Mouse (Mus musculus) left cerebral cortex, adult 9 months (tissue): ENCODE data around the gene Phf24.

Experiments used
- DNase-seq, 2 experiments: peaks; one replicate each; pipeline ENCODE4 v3.0.0; 2022; ENCODE audit warnings: low spot score in 2 of 2

Phf24 gene

DNA sequence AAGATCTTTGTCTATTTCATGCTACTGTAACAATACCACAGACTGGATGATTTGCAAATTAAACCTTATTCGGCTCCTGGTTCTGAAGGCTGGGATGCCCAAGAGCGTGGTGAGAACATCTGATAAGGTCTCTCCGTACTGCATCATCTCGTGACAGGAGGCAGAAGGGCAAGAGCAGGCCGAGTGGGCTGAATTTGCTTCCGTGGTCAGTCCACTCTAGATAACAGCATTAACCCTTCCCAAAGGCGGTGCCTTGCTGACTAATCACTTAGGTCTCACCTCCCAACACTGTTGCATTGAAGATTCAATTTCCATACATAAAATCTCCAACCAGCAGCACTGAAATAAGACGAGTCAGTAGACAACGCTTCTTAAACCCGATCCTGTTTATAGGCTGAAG is 3.1 kb upstream of the Phf24 start:
- DNase-seq: no peak

DNA sequence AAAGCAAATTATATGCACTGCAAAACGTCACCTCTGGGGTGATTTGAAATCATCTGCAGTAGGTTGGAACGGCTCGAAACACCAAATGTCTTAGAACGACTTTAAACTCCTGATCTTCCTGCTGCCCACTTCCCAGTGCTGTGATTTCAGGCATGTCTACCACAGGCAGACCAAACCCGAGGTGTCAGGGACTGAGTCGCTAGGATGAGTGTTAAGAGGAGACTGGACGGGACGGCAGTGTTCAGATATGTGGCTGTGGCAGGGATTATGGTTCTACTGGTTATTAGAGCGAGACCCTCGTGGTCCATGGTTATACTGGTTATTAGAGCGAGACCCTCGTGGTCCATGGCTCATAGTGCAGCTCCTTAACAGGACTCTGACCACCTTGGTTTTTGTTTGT is 1.1 kb upstream of the Phf24 start:
- no peak for DNase-seq

DNA sequence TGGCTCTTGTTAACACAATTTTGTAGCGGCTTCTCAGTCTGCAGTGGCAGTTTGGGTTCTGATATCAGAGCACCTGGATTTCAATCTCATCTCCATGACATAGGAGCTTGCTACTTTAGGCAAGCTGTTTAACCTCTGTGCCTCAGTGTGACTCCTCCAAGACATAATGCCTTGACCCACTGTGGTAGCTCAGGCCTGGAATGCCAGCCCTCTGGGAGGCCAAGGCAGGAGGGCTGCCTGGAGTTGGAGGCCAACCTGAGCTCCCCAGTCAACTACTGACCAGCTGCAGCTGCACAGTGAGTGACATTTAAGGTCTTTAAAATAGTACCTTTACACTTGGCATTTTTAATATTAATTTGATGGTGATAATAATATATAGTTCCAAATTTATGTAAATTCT is 494 bp upstream of the Phf24 start:
- DNase-seq: no peak

DNA sequence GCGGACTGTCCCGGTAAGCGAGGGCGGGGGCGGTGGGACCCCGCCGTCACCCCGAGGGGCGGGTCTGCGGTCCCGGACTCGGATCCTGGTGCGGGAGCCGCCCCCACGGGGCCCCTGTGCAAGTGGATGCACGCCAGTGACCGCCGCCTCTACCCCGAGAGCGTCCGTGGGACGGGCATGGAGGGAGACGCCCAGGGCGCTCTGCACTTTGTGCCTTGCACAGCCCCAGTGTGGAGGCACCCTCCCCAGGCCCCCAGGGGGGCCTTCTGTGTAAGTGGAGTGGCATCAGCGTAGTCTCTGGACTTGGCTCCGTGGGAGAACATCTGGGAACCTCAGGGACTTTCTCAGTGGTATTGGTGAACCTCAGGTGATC is 928 bp downstream of the Phf24 start:
- no peak for DNase-seq

DNA sequence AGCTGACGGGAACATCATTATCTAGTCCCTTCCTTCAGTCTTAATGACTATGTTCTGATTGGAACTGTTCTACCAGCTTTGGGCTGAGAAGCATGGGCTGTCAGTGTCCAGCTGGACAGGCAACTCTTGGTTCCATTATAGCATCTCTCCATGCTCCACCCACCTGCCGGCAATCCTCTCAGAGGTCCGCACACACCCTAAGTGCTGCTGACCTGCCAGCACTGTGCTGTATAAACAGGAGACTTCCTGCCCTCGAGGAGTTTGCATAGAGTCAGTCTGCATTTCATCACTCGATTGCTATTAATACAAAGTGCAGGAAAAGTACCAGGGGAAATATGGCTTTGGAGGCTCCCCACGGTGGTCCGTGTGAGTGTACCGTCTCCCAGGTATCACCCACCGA is 4.3 kb downstream of the Phf24 start:
- no peak for DNase-seq

GRCm38 (mm10) chr4:42921536-42921935 is 5.1 kb downstream of the Phf24 start:
- DNase-seq: peak in 1 of 2 experiments; percentile 65

DNA sequence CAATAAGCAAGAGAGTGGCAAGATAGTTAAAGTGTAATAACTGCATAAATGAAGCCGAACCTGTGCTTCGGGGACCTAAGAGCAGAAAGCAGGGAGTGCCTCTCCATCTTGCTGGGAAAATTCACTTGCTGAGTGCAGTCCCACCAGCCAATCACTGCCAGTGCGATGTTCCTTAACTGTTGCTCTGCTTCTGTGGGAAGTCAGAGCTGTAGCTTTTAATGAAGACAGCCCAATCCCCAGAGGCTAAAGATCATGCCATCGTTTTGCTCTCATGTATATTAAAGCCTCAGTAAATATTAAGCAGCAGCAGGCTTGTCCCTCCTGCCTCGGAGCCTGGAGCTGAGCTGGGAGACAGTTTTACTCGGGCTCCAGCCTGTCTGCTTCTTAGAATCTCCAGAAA is 5.6 kb downstream of the Phf24 start:
- DNase-seq: no peak

DNA sequence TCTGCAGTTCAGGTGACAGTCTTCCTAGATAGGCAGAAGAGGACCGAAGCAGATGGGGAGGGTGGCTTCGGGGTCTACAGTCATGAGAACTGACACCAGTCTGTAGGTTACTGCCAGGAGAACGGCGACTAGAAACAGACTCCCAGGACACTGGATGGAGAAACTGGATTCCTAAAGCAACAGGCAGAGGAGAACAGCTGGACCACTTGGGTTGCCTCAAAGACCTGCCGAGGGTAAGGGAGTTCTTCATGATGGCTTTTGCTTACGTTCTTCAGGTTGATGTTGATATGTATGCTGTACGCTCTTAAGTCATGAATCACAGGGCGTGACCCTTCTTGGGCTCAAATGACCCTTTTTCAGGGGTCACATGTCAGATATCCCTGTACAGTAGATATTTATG is 6.0 kb downstream of the Phf24 start:
- no peak for DNase-seq

DNA sequence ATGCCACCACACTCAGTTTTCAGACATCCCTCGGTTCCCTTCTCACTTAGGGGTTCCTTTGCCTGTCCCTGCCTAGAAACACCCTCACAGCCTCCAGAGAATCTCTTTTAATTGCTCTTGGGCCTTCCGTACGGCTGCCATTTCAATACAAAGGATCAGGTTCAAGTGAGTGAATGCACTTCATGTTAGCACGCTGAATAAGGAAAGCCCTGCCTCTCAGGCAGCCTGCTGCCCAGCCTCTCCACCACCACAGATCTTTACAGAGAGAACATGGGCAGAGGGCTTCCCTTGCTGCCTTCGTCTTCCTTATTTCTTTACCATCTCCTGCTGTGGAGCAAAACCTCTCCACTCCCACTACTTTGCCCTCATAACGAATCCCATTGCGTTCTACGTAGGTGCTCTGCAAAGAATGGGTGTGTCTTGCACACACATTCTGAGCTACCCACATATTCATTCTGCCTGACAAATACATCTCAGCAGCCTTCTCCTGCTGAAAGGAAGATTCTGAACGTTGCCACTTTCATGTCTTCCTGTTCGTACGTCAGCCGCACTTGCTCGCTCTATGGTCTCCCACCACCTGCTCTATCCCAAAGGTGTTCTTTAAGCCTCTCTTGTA is 7.7 kb downstream of the Phf24 start:
- peak in 1 of 2 experiments; percentile 49 for DNase-seq

DNA sequence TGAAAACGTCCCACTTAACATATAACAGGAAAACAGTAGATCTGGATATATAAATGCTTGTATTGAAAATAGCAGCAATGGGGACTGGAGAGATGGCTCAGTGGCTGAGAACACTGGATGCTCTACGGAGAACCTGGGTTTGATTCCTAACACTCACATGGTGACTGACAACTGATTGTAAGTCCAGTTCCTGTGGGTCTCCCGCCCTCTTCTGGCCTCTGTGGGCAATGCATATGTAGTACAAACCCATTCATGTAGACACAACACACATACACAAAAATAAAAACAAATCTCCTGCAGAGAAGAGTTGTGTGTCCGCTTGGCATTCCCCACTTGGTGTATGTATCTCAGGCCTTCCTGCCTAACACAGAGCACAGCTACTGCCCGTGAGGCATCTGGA is 11.7 kb downstream of the Phf24 start:
- DNase-seq: peak in 1 of 2 experiments; percentile 1

DNA sequence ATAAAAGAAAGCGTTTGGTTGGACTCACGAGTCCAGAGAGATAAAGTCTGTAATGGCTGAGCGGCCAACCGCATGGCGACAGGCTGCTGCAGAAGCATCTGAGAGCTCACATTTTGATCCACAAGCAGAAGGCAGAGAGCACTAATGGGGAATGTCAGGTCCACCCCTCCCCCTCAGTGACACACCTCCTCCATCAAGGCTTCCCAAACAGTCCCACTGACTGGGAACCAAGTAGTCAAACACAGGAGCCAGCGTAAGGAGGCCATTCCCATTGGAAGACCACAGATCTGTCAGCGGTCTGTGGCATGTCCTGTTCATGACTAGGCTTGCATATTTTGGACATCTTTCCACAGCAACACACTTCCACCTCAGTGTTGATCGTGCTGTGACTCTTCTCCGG is 12.5 kb downstream of the Phf24 start:
- DNase-seq: peak in 1 of 2 experiments; percentile 1

GRCm38 (mm10) chr4:42932229-42932969 is 15.9 kb downstream of the Phf24 start:
- peak in 1 of 2 experiments; percentile 1 for DNase-seq

DNA sequence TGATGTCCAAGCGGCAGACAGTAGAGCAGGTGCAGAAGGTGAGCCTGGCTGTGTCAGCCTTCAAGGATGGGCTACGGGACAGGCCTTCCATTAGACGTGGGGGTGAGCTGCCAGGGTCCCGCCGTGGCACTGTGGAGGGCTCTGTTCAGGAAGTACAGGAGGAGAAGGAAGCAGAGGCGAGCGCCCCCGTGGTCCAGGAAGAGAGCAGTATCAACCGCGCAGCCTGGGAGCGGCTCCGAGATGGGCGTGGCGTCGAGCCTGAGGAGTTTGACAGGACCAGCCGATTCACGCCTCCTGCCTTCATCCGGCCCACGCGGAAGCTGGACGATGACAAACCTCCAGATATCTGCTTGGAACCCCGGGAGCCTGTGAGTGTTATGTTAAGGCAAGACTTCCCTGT is 17.2 kb downstream of the Phf24 start:
- peak in 1 of 2 experiments; percentile 71 for DNase-seq

DNA sequence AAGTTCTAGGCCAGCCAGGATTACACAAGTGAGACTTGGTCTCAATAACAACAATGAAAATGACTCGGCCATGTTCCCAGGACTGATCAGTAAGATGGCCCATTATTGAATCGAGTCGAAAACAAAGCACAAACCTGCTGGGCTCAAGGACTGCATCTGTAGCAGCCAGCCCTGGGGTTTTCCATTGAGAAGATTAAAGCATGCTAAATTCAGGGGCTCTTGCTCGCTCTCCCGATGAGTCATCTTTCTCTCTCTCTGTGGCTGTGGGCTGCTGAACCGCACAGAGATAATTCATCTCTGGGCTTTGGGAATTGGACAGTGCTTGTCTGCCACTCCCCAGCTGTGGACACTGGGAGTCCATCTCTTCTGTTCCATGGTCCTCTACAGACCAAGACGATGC is 24.9 kb downstream of the Phf24 start:
- peak in 1 of 2 experiments; percentile 46 for DNase-seq

GRCm38 (mm10) chr4:42943341-42943740 is 26.9 kb downstream of the Phf24 start:
- peak in 1 of 2 experiments; percentile 27 for DNase-seq

- DNase-seq: peak in 1 of 2 experiments; percentile 52
Measured at GRCm38 (mm10) chr4:42944185-42944584, 27.7 kb downstream of the Phf24 start.

DNA sequence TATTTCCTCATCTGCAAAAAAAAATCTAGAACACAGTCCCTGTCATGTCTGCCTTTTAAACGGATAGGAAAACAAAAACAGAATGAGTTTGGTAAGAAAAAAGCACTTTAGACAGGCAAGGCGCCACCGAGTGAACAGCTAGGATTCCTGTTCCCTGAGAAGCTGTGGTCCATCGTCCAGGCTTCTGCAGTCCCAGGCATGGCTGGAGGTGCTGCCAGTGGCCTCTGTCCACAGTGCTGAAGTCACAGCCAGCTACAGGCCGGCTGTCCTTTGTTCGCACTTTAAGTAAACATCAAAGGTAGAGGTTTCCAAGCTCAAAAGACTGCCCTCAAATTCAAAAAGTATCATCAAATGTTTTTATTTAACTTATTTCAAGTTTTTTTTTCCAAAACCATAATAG is 28.6 kb downstream of the Phf24 start:
- no peak for DNase-seq

- DNase-seq: peak in 1 of 2 experiments; percentile 23
Measured at GRCm38 (mm10) chr4:42945445-42945844, 29.0 kb downstream of the Phf24 start.

DNA sequence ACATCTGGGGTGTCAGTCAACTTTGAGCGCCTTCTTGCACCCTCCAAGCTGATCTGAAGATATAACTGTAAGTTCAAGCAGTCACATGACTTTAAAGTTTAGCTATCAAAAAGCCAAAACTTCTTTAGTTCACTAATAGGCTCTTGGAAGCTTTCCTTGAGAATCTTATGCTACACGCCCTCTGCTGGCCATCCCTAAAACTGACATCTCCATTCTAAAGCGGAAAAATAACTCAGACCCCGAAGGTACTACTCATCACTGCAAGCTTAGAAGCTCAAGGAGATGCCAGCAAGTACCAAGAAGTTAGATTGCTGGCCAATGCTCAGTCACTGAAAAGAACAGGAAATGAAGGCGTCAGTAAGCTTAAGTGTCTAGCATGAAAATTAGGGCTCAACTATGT is 29.5 kb downstream of the Phf24 start:
- DNase-seq: peak in 1 of 2 experiments; percentile 86

DNA sequence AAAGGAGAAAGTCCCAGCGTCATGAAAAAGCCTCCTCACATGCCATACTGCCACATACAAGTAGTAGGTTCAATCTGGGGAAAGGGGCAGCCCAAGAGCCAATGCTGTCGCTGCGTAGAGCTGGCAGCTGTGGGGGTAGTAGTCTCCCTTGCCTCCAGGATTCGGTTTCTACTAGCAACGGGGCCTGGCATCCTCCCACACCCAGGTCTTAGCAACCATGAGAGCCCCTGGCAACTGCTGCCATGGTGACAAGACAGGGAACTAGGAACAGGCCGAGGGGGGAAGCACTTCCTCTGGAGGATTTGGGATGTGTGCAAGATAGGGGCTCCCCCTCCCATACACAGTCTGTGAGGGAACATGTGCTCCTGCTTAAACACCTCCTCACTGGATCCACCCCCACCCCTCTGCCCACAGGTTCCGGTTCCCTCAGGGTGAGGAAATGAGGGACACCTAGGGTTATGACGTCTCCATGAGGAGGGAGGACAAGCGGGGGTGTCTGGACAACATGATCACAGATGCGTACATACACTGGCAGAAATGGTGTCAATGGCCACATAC is 30.4 kb downstream of the Phf24 start:
- DNase-seq: peak; percentile 93 to 95

- peak in 1 of 2 experiments; percentile 63 for DNase-seq
Measured at GRCm38 (mm10) chr4:42948527-42948926, 32.1 kb downstream of the Phf24 start.

GRCm38 (mm10) chr4:42949051-42949675 is 32.7 kb downstream of the Phf24 start:
- no peak for DNase-seq

DNA sequence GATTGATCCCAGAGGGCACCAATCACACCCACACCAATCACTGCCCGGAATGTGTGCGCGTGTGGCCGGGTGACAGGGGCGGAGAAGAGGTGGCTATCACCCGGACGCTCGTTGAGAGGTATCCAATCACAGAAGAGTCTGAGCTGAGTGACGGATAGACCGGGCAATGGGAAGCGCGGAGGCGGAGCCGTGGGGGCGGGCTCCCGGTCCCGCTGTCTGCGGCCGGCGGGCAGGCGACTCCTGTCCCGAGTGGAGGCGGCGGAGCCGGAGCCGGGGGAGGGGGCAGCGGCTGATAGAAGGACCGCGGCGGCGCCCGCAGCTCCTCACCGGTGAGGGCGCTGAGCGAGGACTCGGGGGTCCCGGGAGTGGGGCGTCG is 33.2 kb downstream of the Phf24 start, which contains the start of gene Dnajb5:
Gene Dnajb5, plus strand, starts transcription at position 139 of the 376 bp plus-strand sequence.
- DNase-seq: peak; percentile 99
